Mouse (Mus musculus): ENCODE data around the gene Gm4707. TPM values are rescaled to one million over a fixed set of nuclear protein-coding genes. Genes with fewer than 3 reads are reported as not detected.

Gene Gm4707
- 10 to 100 TPM; 69.0 to 87.2 TPM for total RNA-seq (2023)

GRCm38 (mm10) chr17:71459818-71460217 is at the start of gene Gm4707:
Gm4707 (minus strand) TSS chr17:71459918.

GRCm38 (mm10) chr17:71474762-71475704 is 15.3 kb upstream of the Gm4707 start, which contains the start of gene Smchd1:
Smchd1 (minus strand) TSS chr17:71475343.

Other genes starting within 250 kb of the Gm4707 start
- 10 to 100 TPM in 1 of 2 experiments, 1 to 10 TPM in 1; 7.3 to 10.6 TPM for gene Emilin2, start 147.9 kb downstream of the Gm4707 start, total RNA-seq (2023)
- gene Smchd1, start 15.4 kb upstream of the Gm4707 start, total RNA-seq (2023) = 100 to 1,000 TPM; 237 to 249 TPM
- 10 to 100 TPM; 19.3 to 21.6 TPM for gene Ndc80, start 66.9 kb upstream of the Gm4707 start, total RNA-seq (2023)
- gene Spdya, start 92.1 kb upstream of the Gm4707 start, total RNA-seq (2023) = not detected
- 100 to 1,000 TPM; 146 to 170 TPM for gene Wdr43, start 156.0 kb upstream of the Gm4707 start, total RNA-seq (2023)
- under 1 TPM in 1 of 2 experiments, not detected in 1; 0.18 TPM for gene Togaram2, start 213.3 kb upstream of the Gm4707 start, total RNA-seq (2023)